Mouse (Mus musculus) kidney, adult 2 months (tissue): ENCODE data around the gene Gm6526. TPM values are rescaled to one million over a fixed set of nuclear protein-coding genes. Genes with fewer than 3 reads are reported as not detected.
"Not testable (repeated sequence)": the region's sequence is repeated elsewhere in the genome, so short reads cannot be mapped to it uniquely, and the experiment has no call there.

Experiments
- DNase-seq: peaks from one replicate; pipeline ENCODE4 v3.0.0; 2021
- H3K27ac ChIP-seq: fragments of 200-500 bp; 2 replicates; pipeline ENCODE4 v1.5.1; 2012; ENCODE audit warnings: low read depth, low read length, control low read depth, inconsistent platforms; ENCODE audit not compliant: insufficient read depth
- H3K27me3 ChIP-seq: fragments of 200-500 bp; replicated peaks from 2 replicates; pipeline ENCODE4 v1.6.1; 2012; ENCODE audit warnings: mild to moderate bottlenecking, moderate library complexity, low read length, inconsistent platforms; ENCODE audit not compliant: control insufficient read depth, insufficient read depth
- H3K36me3 ChIP-seq: fragments of 200-500 bp; 2 replicates; pipeline ENCODE4 v1.6.1; 2012; ENCODE audit warnings: mild to moderate bottlenecking, moderate library complexity, low read length, inconsistent platforms; ENCODE audit not compliant: control insufficient read depth, insufficient read depth
- H3K4me1 ChIP-seq: fragments of 200-500 bp; 2 replicates; pipeline ENCODE4 v1.6.1; 2011; ENCODE audit warnings: low read length; ENCODE audit not compliant: control insufficient read depth, insufficient read depth
- H3K4me3 ChIP-seq: fragments of 200-500 bp; 2 replicates; pipeline ENCODE4 v1.5.1; 2011; ENCODE audit warnings: mild to moderate bottlenecking, low read depth, low read length, control low read depth; ENCODE audit not compliant: insufficient read depth
- CTCF ChIP-seq: fragments of 200-500 bp; conservative IDR thresholded peaks from 2 replicates; pipeline ENCODE4 v1.5.1; 2011; ENCODE audit warnings: low read depth, mild to moderate bottlenecking, control low read depth, low read length, moderate library complexity, mixed read lengths; ENCODE audit not compliant: insufficient read depth, insufficient read length
- POLR2A ChIP-seq: fragments of 200-500 bp; IDR thresholded peaks from one replicate; pipeline ENCODE4 v1.6.1; 2011; ENCODE audit warnings: low read depth, low read length, control low read depth
- WGBS: fragments of 180-500 bp; shearing (Covaris S2); methylation state at CpG from one replicate; pipeline ENCODE4 v1.1.7; 2018; 5-methylcytosine and 5-hydroxymethylcytosine counted together
- polyA plus RNA-seq: library from polyadenylated mRNA; depleted of rRNA; stranded (reverse); fragments of >200 nt; gene quantifications from 2 replicates; pipeline ENCODE4 v1.2.3, GENCODE M21; 2012; rRNA removed

The Gm6526 gene
- not detected in 2 replicates for polyA plus RNA-seq

GRCm38 (mm10) chr14:43747566-43747965 lies at the start of gene Gm6526:
Gm6526 (plus strand) TSS chr14:43747866.
- not testable (repeated sequence) for DNase-seq, H3K4me1 ChIP-seq, H3K4me3 ChIP-seq, H3K36me3 ChIP-seq, H3K27ac ChIP-seq, H3K27me3 ChIP-seq
- 83% methylated on average over 4 of the region's 4 CpGs for WGBS

GRCm38 (mm10) chr14:43727385-43727784 lies 20.3 kb upstream of the Gm6526 start, which contains the start of gene Gm16506:
Gm16506 (minus strand) TSS chr14:43727485.
- H3K27ac ChIP-seq, DNase-seq, H3K27me3 ChIP-seq, H3K4me1 ChIP-seq, H3K4me3 ChIP-seq, H3K36me3 ChIP-seq: not testable (repeated sequence)
- WGBS = 86% methylated on average over 2 of the region's 3 CpGs

GRCm38 (mm10) chr14:43784645-43785044 lies 37.0 kb downstream of the Gm6526 start, which contains the start of gene Gm8180:
Gm8180 (minus strand) TSS chr14:43784745.
- not testable (repeated sequence) for H3K27me3 ChIP-seq, H3K36me3 ChIP-seq, H3K4me3 ChIP-seq, H3K4me1 ChIP-seq, DNase-seq, H3K27ac ChIP-seq
- WGBS = 87% methylated on average over 3 of the region's 3 CpGs

DNA sequence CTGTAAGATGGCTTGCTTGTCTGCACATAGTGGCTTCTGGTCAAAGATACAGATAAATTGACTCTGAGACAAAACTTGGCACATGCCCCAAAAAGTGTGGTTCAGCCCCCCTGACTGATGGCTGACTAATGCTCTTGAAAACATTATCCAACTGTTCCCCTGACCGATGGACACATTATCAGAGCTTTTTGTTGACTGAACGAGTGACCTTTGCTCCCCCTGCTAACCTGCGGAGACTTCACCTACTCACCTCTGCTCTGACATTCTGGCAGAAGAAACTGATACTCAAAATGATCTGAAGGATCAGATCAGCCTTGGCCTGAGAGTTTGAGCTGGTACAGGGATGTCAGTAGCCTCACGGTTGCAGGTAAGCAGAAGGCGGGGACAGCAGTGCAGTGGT lies 46.1 kb downstream of the Gm6526 start:
- not testable (repeated sequence) for H3K27me3 ChIP-seq, H3K4me3 ChIP-seq, H3K36me3 ChIP-seq, H3K4me1 ChIP-seq, DNase-seq, H3K27ac ChIP-seq
- WGBS = 47% methylated on average over 5 of the region's 5 CpGs

- 13% methylated on average over 14 of the region's 14 CpGs for WGBS
- Histone ChIP-seq H3K4me3 (no peak overlapping the region), H3K27ac (no peak overlapping the region), H3K27me3 (no peaks in the 10 kb centered on the region; the same call in 1 of the 2 replicates), H3K4me1 (no peaks in the 10 kb centered on the region), H3K36me3 (no peaks in the 10 kb centered on the region)
- no peak for DNase-seq
- TF ChIP-seq CTCF (no peak), POLR2A (no peak)
These were observed 48.6 kb downstream of the Gm6526 start for GRCm38 (mm10) chr14:43796069-43796904.

DNA sequence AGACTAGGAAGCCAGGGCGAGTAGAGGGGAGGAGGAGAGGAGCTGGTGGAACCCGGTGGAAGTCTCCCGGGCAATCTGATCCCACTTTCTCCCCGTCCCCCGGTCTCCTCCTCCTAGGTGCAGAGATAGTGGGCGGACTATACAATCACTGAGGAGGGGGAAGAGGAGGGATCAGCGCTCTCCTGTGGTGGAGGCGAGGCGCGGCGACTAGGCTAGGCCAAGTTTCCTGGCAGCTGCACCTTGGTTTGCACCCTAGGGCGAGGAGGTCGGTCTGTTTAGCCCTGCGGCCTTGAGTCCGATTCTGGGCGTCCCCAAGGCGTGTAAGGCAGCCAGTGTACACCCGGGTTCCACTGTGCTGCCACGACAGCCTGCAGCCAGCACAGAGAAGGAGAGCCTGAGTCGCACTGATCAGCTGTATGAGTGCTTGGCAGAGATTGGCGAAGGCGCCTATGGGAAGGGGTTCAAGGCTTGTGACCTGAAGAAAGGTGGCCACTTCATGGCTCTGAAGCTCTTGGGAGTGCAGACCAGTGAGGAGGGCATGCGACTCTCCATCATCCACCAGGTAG lies 49.3 kb downstream of the Gm6526 start:
- H3K27me3 ChIP-seq, H3K4me3 ChIP-seq, DNase-seq, H3K27ac ChIP-seq, H3K36me3 ChIP-seq, H3K4me1 ChIP-seq: not testable (repeated sequence)
- WGBS = 16% methylated on average over 23 of the region's 23 CpGs

GRCm38 (mm10) chr14:43804435-43804834 lies 56.8 kb downstream of the Gm6526 start:
- WGBS = 14% methylated on average over 7 of the region's 7 CpGs
- H3K36me3 ChIP-seq, H3K27me3 ChIP-seq, H3K27ac ChIP-seq, DNase-seq, H3K4me1 ChIP-seq, H3K4me3 ChIP-seq: not testable (repeated sequence)
- TF ChIP-seq CTCF = 0 out of 2 replicates have a peak, but pooled peaks have one; percentile 12

Other genes starting within 250 kb of the Gm6526 start
- gene Gm5799, start 204.3 kb upstream of the Gm6526 start, polyA plus RNA-seq = 0.30 and 0.44 TPM in 2 replicates
- not detected in 2 replicates for gene Gm17654, start 168.7 kb upstream of the Gm6526 start, polyA plus RNA-seq
- gene Gm10375, start 139.9 kb upstream of the Gm6526 start, polyA plus RNA-seq = not detected in 2 replicates
- gene Gm8165, start 70.7 kb upstream of the Gm6526 start, polyA plus RNA-seq = not detected in 2 replicates
- 0.28 TPM in 1 of 2 replicates, not detected in the other for gene Gm7324, start 50.0 kb upstream of the Gm6526 start, polyA plus RNA-seq
- not detected in 2 replicates for gene Gm16506, start 20.4 kb upstream of the Gm6526 start, polyA plus RNA-seq
- gene Gm8180, start 36.9 kb downstream of the Gm6526 start, polyA plus RNA-seq = not detected in 2 replicates
- gene Ear1, start 127.7 kb downstream of the Gm6526 start, polyA plus RNA-seq = not detected in 2 replicates
- gene Ear10, start 175.7 kb downstream of the Gm6526 start, polyA plus RNA-seq = not detected in 2 replicates
- gene Gm8113, start 177.5 kb downstream of the Gm6526 start, polyA plus RNA-seq = 0.30 and 0.33 TPM in 2 replicates
- not detected in 2 replicates for gene Ang5, start 209.2 kb downstream of the Gm6526 start, polyA plus RNA-seq